Mouse (Mus musculus): Measurements from ENCODE around the gene Ccnd2.

DNA sequence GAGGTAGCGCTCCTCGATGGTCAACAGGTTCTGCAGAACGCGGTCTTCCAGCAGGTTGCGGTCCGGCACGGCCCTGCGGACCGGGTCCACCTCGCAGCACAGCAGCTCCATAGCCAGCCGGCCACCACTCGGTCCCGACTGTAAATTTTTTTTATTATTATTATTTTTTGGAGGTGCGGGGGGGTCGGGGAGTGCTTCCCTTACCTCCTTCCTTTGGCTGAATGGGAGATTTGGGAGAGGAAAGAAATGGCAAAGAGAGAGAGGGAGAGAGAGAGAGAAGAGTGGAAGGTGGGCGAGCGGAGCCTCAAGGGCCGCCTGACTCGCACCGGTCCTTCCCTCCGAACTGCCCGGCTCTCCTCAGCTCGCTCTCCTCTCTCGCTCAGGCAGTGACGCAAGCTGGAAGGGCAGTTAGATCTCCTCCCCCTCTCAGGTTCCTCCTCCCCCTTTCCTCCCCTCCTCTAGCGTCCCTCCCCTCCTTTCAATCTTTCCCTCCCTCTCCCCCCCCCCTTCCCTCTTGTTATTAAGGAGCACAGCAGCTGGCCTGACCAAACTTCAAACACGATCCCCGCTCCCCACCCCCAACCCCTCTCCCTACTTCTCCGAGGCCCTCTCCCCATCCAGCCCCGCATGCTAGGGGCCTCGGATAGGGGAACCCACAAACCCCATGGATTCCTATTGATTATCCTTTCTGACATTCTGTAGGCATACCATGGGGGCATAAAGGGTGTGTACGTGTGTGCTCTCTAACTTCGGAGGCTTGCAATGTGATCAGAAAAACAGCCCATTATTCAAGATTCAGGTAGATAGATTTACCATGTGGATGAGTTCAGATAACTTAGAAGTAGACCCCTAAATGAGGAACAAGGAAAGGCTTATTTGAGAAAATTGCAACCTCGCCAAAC lies 1.1 kb downstream of the Ccnd2 start:
- TF ChIP-seq CTCF (IDR thresholded peaks at IDR 0.05; ENCODE audit: control insufficient read depth, insufficient read depth, insufficient read length) (no peak), MAX (IDR thresholded peaks at IDR 0.05) (no peak), FOSL1 (IDR thresholded peaks at IDR 0.05; ENCODE audit: insufficient read depth, low read length, poor library complexity, severe bottlenecking) (no peak)

Data from C2C12 (cell line).